Mouse (Mus musculus): ENCODE data around the gene Ccdc137. TPM values are rescaled to one million over a fixed set of nuclear protein-coding genes. Genes with fewer than 3 reads are reported as not detected.

The Ccdc137 gene
- total RNA-seq, 2 experiments from 2014 or later, result 19.0 to 21.4 TPM

DNA sequence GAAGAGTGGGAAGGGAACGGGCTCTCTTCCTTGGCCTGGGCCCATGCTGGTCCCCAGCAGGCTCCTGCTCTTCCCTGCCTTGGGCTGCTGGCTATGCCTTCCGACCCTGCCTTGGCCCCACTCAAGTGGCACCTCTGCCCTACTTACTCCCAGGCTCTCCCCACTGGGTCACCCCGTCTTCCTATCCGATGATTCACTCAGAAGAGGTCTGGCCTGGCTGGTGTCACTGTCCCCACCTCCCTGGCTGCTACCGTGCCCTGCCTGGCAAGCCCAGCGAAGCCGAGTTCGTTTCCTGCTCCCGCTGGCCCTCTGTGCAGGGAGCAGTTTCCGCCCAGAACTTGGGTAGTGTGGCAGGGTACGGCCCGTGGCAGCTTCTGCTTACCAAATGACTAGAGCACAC lies 40.3 kb downstream of the Ccdc137 start:
- DNase-seq (ENCODE audit: low spot score in 2 of 2), result no peak

DNA sequence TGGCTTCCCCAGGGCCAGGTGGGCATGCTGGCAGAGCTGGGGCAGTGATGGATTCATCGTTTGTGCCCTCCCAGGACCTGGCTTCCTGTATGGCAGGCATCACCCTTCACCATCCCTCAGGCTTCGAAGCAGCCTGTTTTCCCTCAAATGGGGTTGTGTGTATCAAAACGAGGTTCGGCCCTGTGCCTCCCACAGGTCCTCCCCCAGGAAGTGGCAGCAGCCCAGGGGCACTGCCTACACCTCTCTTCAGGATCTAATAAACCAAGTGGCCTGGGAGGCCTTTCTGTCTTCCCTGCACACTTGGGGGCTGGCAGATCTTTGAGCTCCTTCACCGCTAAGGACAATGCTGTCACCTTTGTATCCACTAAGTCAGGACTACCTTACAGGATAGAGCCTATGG lies 41.0 kb downstream of the Ccdc137 start:
- DNase-seq (ENCODE audit: low spot score in 2 of 2), result no peak

DNA sequence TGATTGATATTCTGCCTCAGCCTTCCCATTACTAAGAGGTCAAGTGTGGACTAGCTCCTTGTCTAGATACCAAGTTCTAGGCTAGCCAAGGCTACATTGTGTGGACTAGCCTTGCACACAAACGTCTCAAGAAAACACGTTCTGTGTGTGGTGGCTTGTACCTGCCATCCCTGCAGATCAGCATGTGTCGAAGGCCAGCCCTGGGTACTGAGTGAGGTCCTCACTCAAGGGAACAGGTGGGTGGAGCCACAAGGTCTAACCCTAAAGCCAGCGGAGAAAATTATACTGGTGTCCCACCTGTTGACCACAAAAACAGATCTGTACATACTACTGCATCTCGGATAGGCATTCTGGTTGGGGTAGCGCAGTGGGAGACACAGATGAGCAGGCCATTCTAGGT lies 42.0 kb downstream of the Ccdc137 start:
- no peak for DNase-seq (ENCODE audit: low spot score in 2 of 2)

DNA sequence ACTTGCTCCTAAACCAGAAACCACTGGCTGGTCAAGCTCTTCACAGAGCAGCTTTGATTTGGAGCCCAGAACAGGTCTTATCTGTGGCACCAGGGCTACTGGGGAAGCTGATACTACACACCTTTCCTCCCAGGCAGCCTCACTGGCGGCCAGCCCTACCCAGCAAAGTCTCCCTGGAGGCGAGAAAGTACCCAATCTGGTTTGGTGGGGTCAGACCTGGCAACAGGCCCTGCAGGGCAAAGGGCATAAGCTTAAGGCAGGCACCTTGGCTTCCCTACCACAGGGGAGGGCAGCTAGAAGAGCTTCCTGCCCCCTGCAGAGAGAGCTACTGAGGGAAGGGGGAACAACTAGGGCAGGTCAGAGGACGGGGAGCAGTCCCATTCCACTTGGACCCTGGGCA lies 42.4 kb downstream of the Ccdc137 start:
- DNase-seq (ENCODE audit: low spot score in 2 of 2), result no peak

DNA sequence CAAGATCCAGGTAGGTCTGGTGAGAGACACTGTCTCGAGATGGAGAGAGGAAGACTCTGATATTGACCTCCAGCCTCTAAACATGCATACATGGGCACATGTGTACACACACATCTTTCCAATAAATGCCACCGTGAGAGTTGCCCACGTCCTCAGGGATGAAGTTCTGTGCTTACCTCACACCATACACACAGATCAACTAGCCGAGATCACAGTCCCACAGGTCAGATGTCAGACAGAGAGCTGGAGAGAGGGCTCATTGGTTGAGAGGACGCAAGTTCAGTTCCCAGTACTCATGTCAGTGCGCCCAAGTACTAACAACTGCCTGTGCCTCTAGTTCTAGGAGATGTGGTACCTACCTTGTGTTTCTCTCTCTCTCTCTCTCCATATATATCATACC lies 43.1 kb downstream of the Ccdc137 start:
- DNase-seq (ENCODE audit: low spot score in 2 of 2), result no peak

DNA sequence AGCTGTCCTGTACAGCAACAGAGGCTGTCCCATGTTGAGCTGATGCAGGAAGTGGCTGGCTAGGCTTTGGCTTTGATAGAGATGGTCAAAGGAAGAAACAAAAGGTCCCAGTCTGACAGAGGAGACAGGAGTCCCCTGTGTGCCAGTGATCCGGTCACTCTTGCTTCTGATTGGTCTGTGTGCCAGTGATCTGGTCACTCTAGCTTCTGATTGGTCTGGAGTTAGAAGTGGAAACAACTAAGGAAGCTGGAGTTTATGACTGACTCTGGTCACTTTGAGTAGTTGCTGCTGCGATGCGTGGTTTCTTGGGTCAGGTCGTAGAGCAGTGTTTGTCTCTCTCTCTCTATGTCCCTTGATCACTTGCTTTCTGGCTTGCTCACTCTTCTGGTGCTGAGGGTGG lies 43.8 kb downstream of the Ccdc137 start:
- no peak for DNase-seq (ENCODE audit: low spot score in 2 of 2)

DNA sequence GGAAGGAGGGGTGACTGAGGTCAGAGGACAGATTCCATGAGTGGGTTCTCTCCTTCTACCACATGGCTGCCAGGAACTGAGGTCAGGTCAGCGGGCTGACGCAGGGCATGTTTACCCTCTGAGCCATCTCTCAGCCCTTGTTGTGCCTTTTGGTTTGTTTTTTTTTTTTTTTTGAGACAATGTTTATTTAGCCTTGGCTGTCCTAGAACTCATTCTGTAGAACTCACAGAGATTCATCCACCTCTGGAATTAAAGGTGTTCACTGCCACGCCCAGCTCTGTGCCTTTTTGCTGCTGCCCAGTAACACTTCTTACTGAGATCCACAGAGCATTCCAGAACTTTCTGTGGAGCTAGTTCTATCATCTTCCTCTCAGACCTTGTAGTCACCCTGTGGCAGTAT lies 47.7 kb downstream of the Ccdc137 start:
- DNase-seq (ENCODE audit: low spot score in 2 of 2), result no peak

DNA sequence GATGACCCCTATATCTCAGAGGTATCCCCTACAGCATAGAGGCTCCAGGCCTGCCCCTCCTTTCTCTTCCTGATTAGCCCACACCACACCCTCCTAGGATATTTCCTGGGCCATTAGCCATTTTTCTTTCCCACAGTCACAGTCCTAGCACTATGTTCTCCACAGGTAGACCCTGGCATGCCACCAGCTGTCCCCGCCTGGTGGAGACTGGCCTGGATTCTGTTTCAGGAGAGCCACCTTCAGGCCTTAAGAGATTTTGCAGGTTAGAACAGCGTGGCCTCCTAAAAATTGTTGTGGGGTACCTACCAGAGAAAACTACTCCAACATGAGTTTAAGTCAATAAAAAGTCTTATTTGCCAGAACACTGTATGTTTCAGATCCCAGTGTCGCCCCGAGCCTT lies 49.0 kb downstream of the Ccdc137 start:
- DNase-seq (ENCODE audit: low spot score in 2 of 2), result no peak

DNA sequence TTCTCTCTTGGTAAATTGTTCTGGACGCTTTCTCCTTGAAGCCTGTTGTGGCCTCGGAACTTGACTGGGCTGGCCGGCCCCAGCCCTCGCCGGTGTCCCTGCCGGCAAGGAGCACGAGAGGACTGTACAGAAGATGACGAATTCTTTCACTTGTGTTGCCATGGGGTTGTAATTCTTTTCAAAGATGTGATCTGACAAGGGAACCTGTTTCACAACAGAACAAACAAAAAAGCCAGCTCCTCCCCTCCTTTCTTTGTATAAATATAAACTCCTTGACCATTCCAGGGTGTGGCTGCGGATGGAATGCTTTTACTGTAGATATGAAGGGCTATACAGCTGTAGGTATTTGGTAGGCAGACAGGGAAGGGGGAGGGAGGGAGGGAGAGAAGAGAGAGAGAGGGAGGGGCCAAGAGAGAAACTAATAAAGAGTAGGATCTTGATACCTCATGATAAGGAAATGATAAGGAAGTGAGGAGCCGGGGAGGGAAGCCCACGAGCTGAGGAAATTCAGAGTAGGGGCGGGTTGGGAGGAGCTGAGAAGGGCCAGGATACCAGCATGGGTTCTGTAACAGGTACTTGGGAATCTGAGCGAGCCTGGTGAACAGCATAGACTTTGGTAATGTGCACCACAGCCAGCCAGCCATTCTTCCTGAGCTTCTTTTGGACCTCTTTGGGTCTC lies 49.8 kb downstream of the Ccdc137 start:
- DNase-seq (ENCODE audit: low spot score in 2 of 2), result no peak

DNA sequence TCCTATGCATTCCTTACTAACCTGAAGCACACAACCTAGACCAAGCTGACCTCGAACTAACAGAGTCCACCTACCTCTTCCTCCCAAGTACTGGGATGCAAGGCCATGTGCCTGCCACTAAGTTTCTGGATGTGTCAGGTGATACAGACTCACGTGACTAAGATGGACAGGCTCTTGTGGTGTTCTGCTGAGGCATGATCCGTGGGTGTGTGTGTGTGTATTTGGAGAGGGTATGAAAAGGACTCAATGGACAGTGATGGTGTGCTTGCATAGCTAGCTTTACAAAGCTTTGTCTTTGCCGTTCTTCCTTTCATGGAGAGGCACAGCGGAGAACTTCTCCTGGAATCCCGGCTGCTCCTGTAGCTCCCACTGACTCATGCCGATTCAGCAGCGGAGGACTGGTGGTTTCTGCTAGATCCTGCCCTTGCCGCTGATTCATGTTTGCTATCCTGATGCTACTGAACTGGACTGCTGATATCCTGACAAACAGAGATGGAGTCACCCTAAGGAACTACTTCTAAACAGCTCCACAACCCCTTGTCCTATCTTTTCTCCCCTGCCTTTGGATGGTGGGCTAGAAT lies 50.5 kb downstream of the Ccdc137 start:
- DNase-seq (ENCODE audit: low spot score in 2 of 2), result no peak

DNA sequence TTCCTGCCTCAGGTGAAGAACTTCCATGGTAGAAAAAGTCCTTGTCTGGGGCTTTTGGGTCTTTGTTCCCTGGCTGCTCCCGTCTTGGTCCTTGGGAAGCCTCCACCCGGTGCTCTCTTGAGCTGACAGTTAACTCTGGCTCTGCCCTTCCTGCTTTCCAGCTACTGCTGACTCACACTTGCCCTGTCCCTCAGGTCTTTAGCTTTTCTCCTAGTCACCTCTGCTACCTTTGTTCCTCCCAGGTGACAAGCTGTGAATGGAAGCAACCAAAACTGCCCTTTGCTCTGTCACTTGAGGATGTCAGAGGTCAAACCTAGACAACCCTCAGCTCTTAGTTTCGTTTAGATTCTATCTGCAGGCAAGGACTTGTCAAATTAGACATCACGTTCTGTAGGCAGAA lies 52.0 kb downstream of the Ccdc137 start:
- no peak for DNase-seq (ENCODE audit: low spot score in 2 of 2)

DNA sequence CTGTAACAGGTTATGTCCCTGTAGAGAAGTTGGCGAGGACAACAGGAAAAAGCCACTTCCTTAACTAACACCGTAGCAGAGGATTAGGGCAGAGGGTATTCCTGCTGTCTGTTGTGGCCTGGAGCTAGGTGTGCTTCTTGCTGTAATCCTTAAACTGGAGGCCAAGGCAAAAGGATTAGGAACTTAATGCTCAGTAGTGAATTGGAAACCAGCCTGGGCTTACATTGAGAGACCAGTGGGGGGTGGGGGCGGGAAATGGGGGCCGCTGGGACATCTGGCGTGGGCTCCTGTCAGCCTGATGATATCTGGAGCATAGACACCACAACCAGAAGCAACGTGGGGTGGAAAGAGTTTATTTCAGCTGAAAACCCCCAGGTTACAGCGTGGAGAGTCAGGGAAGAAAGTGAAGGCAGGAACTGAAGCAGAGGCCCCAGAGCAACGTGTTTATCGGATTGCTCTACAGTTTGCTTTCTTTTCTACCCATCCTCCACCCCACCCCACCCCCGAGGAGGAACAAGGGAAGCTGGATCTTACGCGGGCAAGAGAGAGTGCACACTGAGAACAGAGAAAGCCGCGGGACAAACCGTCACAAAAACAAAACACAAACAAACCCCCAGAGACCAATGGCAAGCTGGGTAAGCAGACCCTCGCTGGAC lies 52.6 kb downstream of the Ccdc137 start:
- no peak for DNase-seq (ENCODE audit: low spot score in 2 of 2)

DNA sequence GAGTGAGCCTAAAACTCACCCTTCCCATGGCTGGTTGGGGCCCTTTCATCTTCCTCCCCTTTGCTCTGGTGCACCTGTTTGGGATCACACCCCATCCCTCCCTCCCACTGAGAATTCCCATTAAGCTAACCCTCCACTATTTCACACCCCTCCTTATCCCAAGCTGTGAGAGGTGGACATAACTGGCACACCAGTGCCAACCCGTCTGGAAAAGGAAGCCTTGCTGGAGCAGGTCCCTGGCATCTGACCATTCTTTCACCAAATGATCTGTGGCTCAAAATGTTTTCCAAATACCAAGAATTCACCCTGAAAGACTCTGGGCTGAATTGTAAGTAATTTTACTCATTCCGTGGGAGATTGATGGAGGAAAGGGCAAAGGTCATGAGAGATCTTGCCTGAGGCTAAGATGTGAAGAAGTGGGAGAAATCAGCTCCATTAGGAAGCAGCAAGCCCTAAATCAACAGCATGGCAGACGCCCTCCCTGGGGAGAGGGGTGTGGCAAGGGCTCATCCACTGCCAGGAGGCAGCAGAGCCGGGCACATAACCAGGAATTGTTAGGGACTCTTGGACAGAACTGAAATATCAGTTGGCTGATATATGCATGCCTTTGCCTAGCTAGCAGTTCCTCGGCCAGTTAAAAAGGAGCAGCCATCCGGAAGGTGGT lies 55.0 kb downstream of the Ccdc137 start:
- DNase-seq (ENCODE audit: low spot score in 2 of 2), result no peak

Other genes starting within 250 kb of the Ccdc137 start
- gene Bahcc1, start 225.2 kb upstream of the Ccdc137 start, total RNA-seq (2021), result 10 to 100 TPM; 25.3 to 26.7 TPM
- gene Actg1, start 109.6 kb upstream of the Ccdc137 start, total RNA-seq (2021), result 1,000 to 10,000 TPM in 1 of 2 experiments, 100 to 1,000 TPM in 1; 949 to 1,134 TPM
- under 1 TPM; 0.39 to 0.51 TPM for gene Fscn2, start 96.6 kb upstream of the Ccdc137 start, total RNA-seq (2021)
- 10 to 100 TPM; 34.5 to 35.6 TPM for gene Faap100, start 79.4 kb upstream of the Ccdc137 start, total RNA-seq (2021)
- 10 to 100 TPM; 76.3 to 77.5 TPM for gene Nploc4, start 20.4 kb upstream of the Ccdc137 start, total RNA-seq (2021)
- 10 to 100 TPM in 1 of 2 experiments, 1 to 10 TPM in 1; 7.1 to 10.2 TPM for gene Tspan10, start 15.5 kb upstream of the Ccdc137 start, total RNA-seq (2021)
- under 1 TPM in 1 of 2 experiments, not detected in 1; 0.25 TPM for gene Pde6g, start 4.6 kb upstream of the Ccdc137 start, total RNA-seq (2021)
- gene Oxld1, start within 50 bp of the Ccdc137 start, total RNA-seq (2021), result 10 to 100 TPM; 34.6 to 43.3 TPM
- 10 to 100 TPM; 24.4 to 26.8 TPM for gene Arl16, start 9.5 kb downstream of the Ccdc137 start, total RNA-seq (2021)
- 100 to 1,000 TPM; 105 to 107 TPM for gene Mrpl12, start 26.5 kb downstream of the Ccdc137 start, total RNA-seq (2021)
- gene Slc25a10, start 33.7 kb downstream of the Ccdc137 start, total RNA-seq (2021), result 100 to 1,000 TPM; 102 to 103 TPM
- gene Gcgr, start 72.6 kb downstream of the Ccdc137 start, total RNA-seq (2021), result 1 to 10 TPM; 2.5 to 9.8 TPM
- gene Mcrip1, start 91.6 kb downstream of the Ccdc137 start, total RNA-seq (2021), result 10 to 100 TPM; 80.6 to 84.2 TPM
- 1 to 10 TPM; 1.3 to 5.6 TPM for gene Ppp1r27, start 93.0 kb downstream of the Ccdc137 start, total RNA-seq (2021)
- 100 to 1,000 TPM; 531 to 539 TPM for gene P4hb, start 115.1 kb downstream of the Ccdc137 start, total RNA-seq (2021)
- gene Arhgdia, start 123.5 kb downstream of the Ccdc137 start, total RNA-seq (2021), result 100 to 1,000 TPM; 321 to 354 TPM
- 100 to 1,000 TPM; 136 to 169 TPM for gene Alyref, start 140.2 kb downstream of the Ccdc137 start, total RNA-seq (2021)
- gene Anapc11, start 140.3 kb downstream of the Ccdc137 start, total RNA-seq (2021), result 10 to 100 TPM; 87.4 to 90.7 TPM
- gene Npb, start 150.4 kb downstream of the Ccdc137 start, total RNA-seq (2021), result 1 to 10 TPM; 2.4 to 5.4 TPM
- gene Pcyt2, start 159.8 kb downstream of the Ccdc137 start, total RNA-seq (2021), result 100 to 1,000 TPM; 135 to 144 TPM
- 10 to 100 TPM; 49.0 to 58.1 TPM for gene Sirt7, start 167.1 kb downstream of the Ccdc137 start, total RNA-seq (2021)
- 10 to 100 TPM; 51.4 to 56.0 TPM for gene Mafg, start 175.5 kb downstream of the Ccdc137 start, total RNA-seq (2021)
- 1 to 10 TPM; 5.4 to 8.6 TPM for gene Pycr1, start 185.7 kb downstream of the Ccdc137 start, total RNA-seq (2021)
- gene Myadml2, start 190.0 kb downstream of the Ccdc137 start, total RNA-seq (2021), result 1 to 10 TPM; 1.4 to 3.8 TPM
- gene Notum, start 203.1 kb downstream of the Ccdc137 start, total RNA-seq (2021), result 10 to 100 TPM in 1 of 2 experiments, 1 to 10 TPM in 1; 8.6 to 14.8 TPM
- 100 to 1,000 TPM; 108 to 110 TPM for gene Aspscr1, start 214.9 kb downstream of the Ccdc137 start, total RNA-seq (2021)